Mouse (Mus musculus): Measurements from ENCODE around the gene Mef2d.

Gene Mef2d

GRCm38 (mm10) chr3:88210918-88211317 is 68.7 kb downstream of the Mef2d start:
- no peak for DNase-seq

- DNase-seq = peak in 1 of 2 experiments; percentile 10
These were observed 70.2 kb downstream of the Mef2d start for GRCm38 (mm10) chr3:88212356-88212755.

DNA sequence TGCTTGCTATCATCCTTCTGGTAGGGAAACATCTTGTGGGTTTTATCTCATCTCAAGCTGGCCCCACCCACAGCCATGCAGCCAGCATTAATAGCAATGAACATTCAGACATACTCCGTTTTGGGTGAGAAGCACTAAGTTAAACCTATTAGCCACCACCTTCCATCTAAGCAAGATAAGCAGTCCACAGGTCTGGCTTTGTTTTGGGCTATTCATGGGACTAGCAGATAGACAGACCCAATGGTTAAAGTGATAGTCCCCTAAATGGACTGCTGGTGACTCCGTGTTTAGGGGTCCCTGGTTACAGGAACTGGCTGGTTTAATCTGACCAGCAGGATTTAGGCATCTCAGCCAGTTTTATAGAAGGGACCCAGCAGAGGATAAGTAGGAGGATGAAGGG is 70.8 kb downstream of the Mef2d start:
- no peak for DNase-seq

- DNase-seq = peak; percentile 82 to 85
These were observed 72.2 kb downstream of the Mef2d start for GRCm38 (mm10) chr3:88214197-88214938.

DNA sequence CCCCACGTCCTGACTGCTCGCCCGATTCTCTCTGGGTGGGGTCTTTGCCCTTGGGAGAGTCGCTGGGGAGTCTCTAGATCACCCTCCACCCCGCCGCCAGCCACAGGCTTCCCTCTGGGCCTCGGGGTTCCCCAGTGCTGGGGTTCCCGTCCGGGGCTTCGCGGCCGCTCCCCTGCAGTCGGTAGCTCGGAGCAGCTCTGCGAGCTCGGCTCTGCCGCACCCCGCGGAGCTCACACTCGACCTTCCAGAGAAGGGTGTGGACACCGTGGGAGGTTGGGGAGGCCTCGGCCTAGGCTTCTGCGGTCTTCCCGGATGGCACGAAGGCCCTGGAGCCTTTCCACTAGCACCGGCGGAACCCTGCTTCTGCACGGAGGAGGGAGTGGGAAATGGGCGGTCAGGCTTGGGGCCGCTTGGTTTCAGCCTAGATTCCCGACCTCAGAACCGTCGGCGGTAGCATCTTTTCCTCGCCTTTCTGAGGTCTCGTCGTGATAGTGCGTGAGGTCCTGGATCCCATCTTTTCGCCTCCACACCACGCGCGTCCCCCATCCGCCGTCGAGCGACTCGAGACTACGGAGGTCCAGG is 72.9 kb downstream of the Mef2d start:
- peak; percentile 46 to 58 for DNase-seq

DNA sequence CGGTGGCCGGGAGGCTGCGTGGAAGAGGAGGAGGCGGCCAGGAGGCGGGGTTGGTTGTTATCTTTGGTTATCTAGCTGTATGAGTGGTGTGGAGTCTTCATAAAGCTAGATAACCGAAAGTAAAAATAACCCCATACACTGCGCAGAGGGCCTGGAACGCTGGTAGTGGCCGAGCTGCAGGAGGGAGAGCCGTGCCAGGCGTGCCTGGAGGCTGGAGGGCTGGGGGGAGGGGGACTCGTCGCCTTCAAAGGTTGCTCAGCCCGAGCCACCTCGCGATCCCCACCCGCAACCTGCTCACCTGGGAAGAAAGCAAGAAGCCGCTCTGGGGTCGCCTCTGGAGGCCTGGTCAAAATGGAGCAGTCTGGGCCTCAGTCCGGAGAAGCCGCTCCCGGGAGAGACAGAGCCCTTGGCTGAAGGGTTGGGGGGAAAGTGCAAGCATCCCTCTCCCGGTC is 73.4 kb downstream of the Mef2d start:
- peak; percentile 68 for DNase-seq

GRCm38 (mm10) chr3:88216116-88216515 is 73.9 kb downstream of the Mef2d start:
- no peak for DNase-seq

- DNase-seq = peak; percentile 78 to 80
These were observed 74.6 kb downstream of the Mef2d start for GRCm38 (mm10) chr3:88216534-88217326.

GRCm38 (mm10) chr3:88217679-88218078 is 75.5 kb downstream of the Mef2d start:
- no peak for DNase-seq

- no peak for DNase-seq
These were observed 77.8 kb downstream of the Mef2d start for GRCm38 (mm10) chr3:88219940-88220339.

DNA sequence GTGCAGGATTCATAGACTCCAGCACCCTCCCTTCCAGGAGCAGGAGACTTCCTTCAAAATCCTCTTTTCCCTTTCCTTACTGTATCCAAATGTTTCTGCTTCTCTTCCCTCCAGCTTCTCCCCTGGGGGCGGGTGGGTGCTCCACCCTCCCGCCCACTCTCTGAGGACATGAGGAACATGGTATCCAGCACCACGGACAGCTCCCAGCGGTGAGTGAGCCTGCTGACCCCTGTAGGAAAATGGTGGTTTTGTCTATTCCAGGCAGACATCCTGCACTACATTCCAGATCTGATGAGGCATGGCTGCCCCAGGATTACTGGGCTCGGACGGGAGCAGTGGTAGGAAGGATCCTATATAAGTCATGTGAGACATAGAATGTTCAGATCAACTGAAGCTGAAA is 78.7 kb downstream of the Mef2d start:
- DNase-seq = no peak
